Mouse (Mus musculus) embryo, embryonic 10 days (tissue): ENCODE data around the gene Tpra1.
A peak's percentile ranks its signal among the peaks of the same experiment; 100 is the strongest.

ENCODE experiments used
- DNase-seq: peaks from one replicate; pipeline ENCODE4 v3.0.0-alpha.2; 2015; ENCODE audit warnings: low spot score

Gene Tpra1

DNA sequence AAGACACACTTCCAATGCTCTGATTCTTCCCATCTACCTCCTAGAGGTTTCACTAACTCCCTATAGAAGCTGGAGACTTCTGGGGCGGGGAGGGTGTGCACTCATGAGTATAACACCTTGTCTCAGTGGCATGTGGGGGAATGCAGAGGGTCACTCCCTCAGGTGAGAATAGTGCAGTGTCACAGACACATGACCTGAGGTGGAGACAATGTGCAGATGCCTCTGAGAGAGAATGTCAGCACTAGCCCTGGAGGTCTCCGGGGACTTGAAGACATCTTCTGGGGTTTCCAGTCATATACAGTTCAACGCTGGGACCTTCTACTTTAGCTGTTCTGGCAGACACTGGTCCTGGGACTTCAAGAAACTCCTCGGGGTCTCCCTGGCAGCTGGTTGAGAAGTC lies 55.3 kb downstream of the Tpra1 start:
- DNase-seq, result no peak

- no peak for DNase-seq
Measured at GRCm38 (mm10) chr6:88957801-88958211, 55.8 kb downstream of the Tpra1 start.

GRCm38 (mm10) chr6:88958305-88958704 lies 56.3 kb downstream of the Tpra1 start:
- no peak for DNase-seq

- peak; percentile 68 for DNase-seq
Measured at GRCm38 (mm10) chr6:88959834-88960233, 57.8 kb downstream of the Tpra1 start.

GRCm38 (mm10) chr6:88960941-88961340 lies 58.9 kb downstream of the Tpra1 start:
- DNase-seq, result no peak
